Mouse (Mus musculus) neural tube, embryonic 15.5 days (tissue): ENCODE data around the gene Gfod2. TPM values are rescaled to one million over a fixed set of nuclear protein-coding genes. Genes with fewer than 3 reads are reported as not detected.

Experiments
- ATAC-seq: fragments of 200-750 bp; cut with Nextera tagmentation; 2 replicates; pipeline ENCODE4 v1.8.0; 2017; ENCODE audit warnings: mild to moderate bottlenecking, moderate TSS enrichment, moderate library complexity; ENCODE audit not compliant: low FRiP score
- H3K27ac ChIP-seq: fragments of 300-500 bp; sonication (generic); replicated peaks from 2 replicates; pipeline ENCODE4 v1.5.1; 2015; ENCODE audit warnings: mild to moderate bottlenecking, inconsistent platforms
- H3K27me3 ChIP-seq: fragments of 300-500 bp; sonication (generic); replicated peaks from 2 replicates; pipeline ENCODE4 v1.6.1; 2015; ENCODE audit warnings: inconsistent platforms
- H3K36me3 ChIP-seq: fragments of 300-500 bp; sonication (generic); 2 replicates; pipeline ENCODE4 v1.6.1; 2015; ENCODE audit warnings: inconsistent platforms
- H3K4me1 ChIP-seq: fragments of 300-500 bp; sonication (generic); 2 replicates; pipeline ENCODE4 v1.6.1; 2015; ENCODE audit warnings: inconsistent platforms
- H3K4me2 ChIP-seq: fragments of 300-500 bp; sonication (generic); 2 replicates; pipeline ENCODE4 v1.6.1; 2015; ENCODE audit warnings: inconsistent platforms, mild to moderate bottlenecking, moderate library complexity
- H3K4me3 ChIP-seq: fragments of 300-500 bp; sonication (generic); replicated peaks from 2 replicates; pipeline ENCODE4 v1.5.1; 2015; ENCODE audit warnings: mild to moderate bottlenecking, inconsistent platforms
- H3K9ac ChIP-seq: fragments of 300-500 bp; sonication (generic); replicated peaks from 2 replicates; pipeline ENCODE4 v1.6.1; 2015; ENCODE audit warnings: mild to moderate bottlenecking, inconsistent platforms
- H3K9me3 ChIP-seq: fragments of 300-500 bp; sonication (generic); replicated peaks from 2 replicates; pipeline ENCODE4 v1.6.1; 2016; ENCODE audit warnings: inconsistent platforms
- WGBS: fragments of 180-500 bp; shearing (Covaris S2); methylation state at CpG from one replicate; pipeline ENCODE4 v1.1.7; 2015; ENCODE audit warnings: mixed read lengths; 5-methylcytosine and 5-hydroxymethylcytosine counted together
- polyA plus RNA-seq: library from polyadenylated mRNA; unstranded; fragments of >200 nt; fragmentation: Nextera tagmentation; extraction: Ambion mirVana; gene quantifications from 2 replicates; pipeline ENCODE4 v1.2.1, GENCODE M21; 2015

Gfod2 gene
- polyA plus RNA-seq, 1 experiment from 2014 or later, result 73.8 TPM

DNA sequence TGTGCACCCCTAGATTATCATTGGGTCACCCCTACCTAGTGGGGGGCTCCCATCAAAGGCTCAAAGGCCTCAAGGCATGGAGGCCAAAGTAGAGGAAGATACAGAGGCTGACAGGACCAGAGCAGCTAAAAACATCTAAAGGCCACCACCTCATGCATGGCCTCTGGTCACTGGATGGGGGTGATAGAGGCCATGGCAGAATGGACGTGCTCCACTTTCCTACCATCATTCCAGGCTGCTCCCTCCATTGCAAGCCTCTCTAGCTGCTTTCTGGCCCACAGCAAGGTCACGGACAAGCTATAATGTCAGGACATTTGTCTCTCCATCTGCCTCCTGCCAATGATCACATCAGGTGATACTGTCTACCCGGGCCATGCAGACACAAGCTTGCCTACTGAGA, 46.2 kb downstream of the Gfod2 start:
- no peak for ATAC-seq
- Histone ChIP-seq H3K36me3 (peaks cover 13% of the 10 kb centered on the region), H3K9ac (no peak overlapping the region), H3K4me1 (peaks cover 9% of the 10 kb centered on the region), H3K4me2 (no peak overlapping the region), H3K4me3 (no peak overlapping the region), H3K27me3 (no peaks in the 10 kb centered on the region), H3K9me3 (no peaks in the 10 kb centered on the region), H3K27ac (no peak overlapping the region)
- 88% methylated on average over 3 of the region's 3 CpGs for WGBS

DNA sequence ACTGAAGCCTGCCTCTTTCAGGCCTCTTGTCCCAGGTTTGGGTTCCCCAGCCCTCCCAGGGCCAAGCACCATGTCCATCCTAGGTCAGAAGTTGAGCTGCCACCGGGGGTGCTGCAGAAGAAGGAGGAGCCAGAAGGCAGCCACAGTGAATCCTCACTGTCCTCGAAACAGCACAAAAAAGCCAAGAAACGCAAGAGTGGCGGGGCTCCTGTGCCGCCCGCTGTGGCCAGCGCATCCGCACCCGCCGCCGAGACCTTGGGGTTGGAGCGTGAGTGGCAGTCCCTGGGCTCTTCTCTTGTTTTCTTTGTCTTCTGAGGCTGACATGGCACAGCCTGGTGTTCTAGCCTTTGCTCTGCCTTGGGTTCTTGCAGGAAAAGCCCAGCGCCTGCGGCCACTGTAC, 49.1 kb downstream of the Gfod2 start:
- no peak for ATAC-seq
- Histone ChIP-seq H3K4me1 (peaks cover 20% of the 10 kb centered on the region), H3K4me2 (no peak overlapping the region), H3K27me3 (no peaks in the 10 kb centered on the region), H3K9me3 (no peaks in the 10 kb centered on the region), H3K9ac (no peak overlapping the region), H3K4me3 (no peak overlapping the region), H3K27ac (no peak overlapping the region), H3K36me3 (0 out of 2 replicates have a peak, but pooled peaks cover 2% of the 10 kb centered on the region)
- WGBS, result 81% methylated on average over 14 of the region's 14 CpGs

DNA sequence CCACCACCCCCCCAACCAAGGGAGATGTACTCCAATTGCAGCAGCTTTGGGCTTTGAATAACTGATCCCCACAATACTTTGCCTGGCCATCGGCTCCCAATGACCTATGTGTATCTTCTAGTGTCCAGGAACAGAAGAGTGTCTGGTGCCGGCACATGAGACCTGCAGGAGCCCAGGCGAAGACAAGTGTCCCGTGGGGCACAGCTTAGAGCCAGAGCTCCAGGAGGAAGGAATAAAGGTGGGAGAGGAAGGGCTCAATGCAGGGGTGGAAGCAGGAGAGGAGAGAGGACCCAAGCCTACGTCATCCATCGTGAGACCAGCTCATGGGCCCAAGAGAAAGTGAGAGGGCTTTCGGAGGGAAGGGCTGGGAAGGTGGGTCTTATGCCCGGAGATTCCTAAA, 49.8 kb downstream of the Gfod2 start:
- ATAC-seq, result no peak
- 0 out of 2 replicates have a peak overlapping the region, but pooled peaks have one; percentile 81 for H3K4me3 ChIP-seq
- 97% methylated on average over 8 of the region's 8 CpGs for WGBS

DNA sequence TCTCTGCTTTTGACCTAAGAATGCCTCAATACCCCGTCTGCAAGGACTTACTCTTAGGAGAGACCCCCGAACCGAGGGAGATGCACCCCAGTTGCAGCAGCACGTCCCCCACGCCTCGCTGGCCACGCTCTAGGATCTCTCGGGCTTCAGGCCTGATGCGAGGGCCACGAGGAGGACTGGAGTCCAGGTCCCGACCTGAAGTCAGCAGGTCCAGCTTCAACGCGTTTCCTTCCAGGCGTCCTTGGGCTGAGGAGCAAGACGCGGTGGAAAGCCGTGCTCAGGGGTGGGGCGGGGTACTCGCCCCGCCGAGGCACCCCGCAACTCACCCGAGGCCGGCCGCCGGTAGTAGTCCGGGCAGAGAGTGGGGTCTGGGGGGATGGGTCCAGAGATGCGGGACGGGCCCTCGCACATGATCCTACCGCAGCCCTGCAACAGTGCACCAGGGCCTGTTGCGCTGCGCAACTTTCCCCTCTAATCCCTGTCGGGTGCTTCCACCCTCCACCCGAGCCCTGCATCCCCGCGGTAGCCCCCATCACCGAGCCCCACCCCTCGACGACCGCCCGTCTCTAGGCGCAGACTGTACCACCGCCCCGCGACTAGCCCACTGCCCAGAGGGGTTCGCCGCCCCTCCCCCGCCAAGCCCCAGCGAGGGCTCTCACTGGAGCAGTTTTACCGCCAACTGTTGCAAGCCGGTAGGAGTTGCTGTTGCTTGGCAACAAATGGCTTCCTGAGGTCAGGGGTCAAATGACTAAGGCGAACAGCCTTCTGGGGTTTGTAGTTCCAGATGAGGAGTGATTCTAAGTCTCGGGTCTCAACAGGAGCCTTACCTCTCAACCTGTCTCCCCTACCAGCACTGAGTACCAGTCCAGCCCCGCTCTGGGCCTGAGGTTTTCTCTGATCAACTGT, 50.7 kb downstream of the Gfod2 start, which contains the start of the genes 4933405L10Rik and Enkd1:
4933405L10Rik (plus strand) TSS at position 158 of the 906 bp plus-strand sequence.
Enkd1 (minus strand) TSS at position 713 of the 906 bp plus-strand sequence.
- Histone ChIP-seq H3K9me3 (no peaks in the 10 kb centered on the region), H3K9ac (peak within 1 kb of the TSS; percentile 59), H3K4me1 (peaks cover 27% of the 10 kb centered on the region), H3K4me3 (peak within 1 kb of the TSS; percentile 81), H3K27ac (no peak within 1 kb of the TSS), H3K4me2 (peak within 1 kb of the TSS; percentile 99), H3K27me3 (no peaks in the 10 kb centered on the region), H3K36me3 (peaks cover 16% of the 10 kb centered on the region)
- ATAC-seq, result peak; percentile 78
- 1% methylated on average over 53 of the region's 55 CpGs for WGBS

More for the DNA sequence above, 49.8 kb downstream of the Gfod2 start:
- H3K36me3 ChIP-seq, result 0 out of 2 replicates have a peak, but pooled peaks cover 8% of the 10 kb centered on the region
- H3K4me1 ChIP-seq, result peaks cover 20% of the 10 kb centered on the region
- H3K27me3 ChIP-seq, result no peaks in the 10 kb centered on the region
- no peaks in the 10 kb centered on the region for H3K9me3 ChIP-seq
- H3K9ac ChIP-seq, result no peak overlapping the region
- no peak overlapping the region for H3K27ac ChIP-seq
- no peak overlapping the region for H3K4me2 ChIP-seq

DNA sequence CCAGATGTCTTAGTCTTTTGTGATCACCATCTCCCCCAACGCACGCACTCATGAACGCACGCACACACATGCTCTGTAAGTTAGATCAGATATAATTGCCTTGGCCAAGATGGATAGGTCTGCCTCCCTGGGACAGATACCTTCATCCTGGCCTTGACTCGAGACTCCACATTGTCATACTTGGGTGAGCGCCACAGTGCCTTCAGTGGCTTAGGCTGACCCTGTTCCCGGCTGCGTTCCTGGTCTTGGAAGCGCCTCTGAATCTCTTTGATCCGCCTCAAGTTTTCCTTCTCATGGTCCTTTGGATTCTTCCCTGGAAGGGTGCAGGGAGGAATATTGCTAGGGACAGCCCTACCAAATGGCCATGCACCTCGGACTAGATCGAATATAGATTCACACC, 52.0 kb downstream of the Gfod2 start:
- no peaks in the 10 kb centered on the region for H3K9me3 ChIP-seq
- H3K4me2 ChIP-seq, result peak overlapping the region; percentile 99; the same call in 1 of the 2 replicates
- ATAC-seq, result no peak
- H3K27me3 ChIP-seq, result no peaks in the 10 kb centered on the region
- peaks cover 38% of the 10 kb centered on the region for H3K4me1 ChIP-seq
- H3K4me3 ChIP-seq, result no peak overlapping the region
- no peak overlapping the region for H3K9ac ChIP-seq
- H3K36me3 ChIP-seq, result peaks cover 16% of the 10 kb centered on the region
- WGBS, result 83% methylated on average over 12 of the region's 12 CpGs
- H3K27ac ChIP-seq, result no peak overlapping the region

DNA sequence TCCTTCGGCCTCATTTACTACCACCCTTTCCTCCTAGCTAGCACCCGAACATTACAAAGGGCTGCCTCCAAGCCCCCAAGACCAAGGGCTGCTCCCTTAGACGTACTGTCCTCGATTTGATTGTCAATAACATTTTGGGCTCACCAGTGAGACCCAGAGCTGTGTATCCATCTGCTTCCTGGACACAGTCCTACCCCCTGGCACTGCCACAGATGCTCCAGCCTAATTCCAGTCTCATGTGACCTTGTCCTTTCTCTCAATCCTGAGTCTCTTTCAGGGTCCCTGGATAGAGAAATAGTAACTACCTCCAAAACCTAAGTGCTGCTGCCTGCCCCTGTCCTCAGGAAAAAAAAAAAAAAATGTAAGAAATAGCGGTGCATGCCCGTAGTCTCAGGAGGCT, 53.5 kb downstream of the Gfod2 start:
- no peak overlapping the region for H3K4me3 ChIP-seq
- no peak overlapping the region for H3K4me2 ChIP-seq
- peaks cover 16% of the 10 kb centered on the region for H3K36me3 ChIP-seq
- no peak overlapping the region for H3K27ac ChIP-seq
- no peak for ATAC-seq
- H3K9ac ChIP-seq, result no peak overlapping the region
- WGBS, result 96% methylated on average over 6 of the region's 6 CpGs
- no peaks in the 10 kb centered on the region for H3K9me3 ChIP-seq
- H3K27me3 ChIP-seq, result no peaks in the 10 kb centered on the region
- H3K4me1 ChIP-seq, result peaks cover 44% of the 10 kb centered on the region

DNA sequence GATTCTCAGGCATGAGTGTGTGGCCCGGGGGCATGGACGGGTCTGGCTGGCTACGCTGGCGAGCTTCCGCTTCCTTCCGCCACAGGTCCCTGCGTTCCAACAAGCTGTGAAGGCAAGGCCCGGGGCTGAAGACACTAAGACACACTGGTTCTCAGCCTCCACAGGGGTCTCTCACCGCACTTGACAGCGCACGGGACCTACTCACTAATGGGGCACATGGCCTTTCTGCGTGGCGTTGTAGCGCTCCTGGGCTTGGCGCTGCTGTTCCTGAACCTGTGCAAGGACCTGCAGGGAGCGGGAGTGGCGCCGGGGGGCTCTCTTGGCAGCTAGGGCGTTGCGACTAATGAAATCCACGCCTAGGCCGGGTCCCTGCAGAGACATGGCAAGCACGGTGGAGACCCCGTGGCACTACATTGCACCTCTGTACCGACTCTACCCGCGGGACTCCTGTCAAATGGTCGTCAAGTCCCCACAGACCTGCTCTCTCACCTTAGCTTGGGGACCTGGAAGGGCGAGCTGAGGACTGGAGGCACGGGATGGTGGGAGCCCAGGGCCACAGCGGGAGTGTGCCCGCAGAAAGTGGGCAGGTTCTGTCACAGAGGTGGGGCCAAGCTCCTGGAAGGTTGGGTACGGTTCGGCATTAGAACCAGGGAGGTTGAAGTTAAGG, 54.2 kb downstream of the Gfod2 start:
- Histone ChIP-seq H3K9ac (no peak overlapping the region), H3K4me2 (no peak overlapping the region), H3K4me3 (no peak overlapping the region), H3K4me1 (peaks cover 51% of the 10 kb centered on the region), H3K9me3 (no peaks in the 10 kb centered on the region), H3K36me3 (peaks cover 16% of the 10 kb centered on the region), H3K27me3 (no peaks in the 10 kb centered on the region), H3K27ac (no peak overlapping the region)
- no peak for ATAC-seq
- WGBS, result 94% methylated on average over 34 of the region's 34 CpGs

DNA sequence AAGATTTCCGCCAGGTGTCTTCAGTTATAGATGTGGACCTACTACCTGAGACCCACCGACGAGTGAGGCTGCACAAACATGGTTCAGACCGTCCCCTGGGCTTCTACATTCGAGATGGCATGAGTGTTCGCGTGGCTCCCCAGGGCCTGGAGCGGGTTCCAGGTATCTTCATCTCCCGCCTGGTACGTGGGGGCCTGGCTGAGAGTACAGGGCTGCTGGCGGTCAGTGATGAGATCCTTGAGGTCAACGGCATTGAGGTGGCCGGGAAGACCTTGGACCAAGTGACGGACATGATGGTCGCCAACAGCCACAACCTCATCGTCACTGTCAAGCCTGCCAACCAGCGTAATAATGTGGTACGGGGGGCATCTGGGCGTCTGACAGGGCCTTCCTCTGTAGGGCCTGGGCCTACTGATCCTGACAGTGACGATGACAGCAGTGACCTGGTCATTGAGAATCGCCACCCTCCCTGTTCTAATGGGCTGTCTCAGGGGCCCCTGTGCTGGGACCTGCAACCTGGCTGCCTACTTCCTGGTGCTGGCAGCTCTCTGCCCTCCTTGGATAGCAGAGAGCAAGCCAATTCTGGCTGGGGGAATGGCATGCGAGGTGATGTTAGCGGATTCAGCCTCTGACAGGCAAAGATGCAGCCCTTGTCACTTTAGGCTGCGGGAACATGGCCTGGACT, 55.6 kb downstream of the Gfod2 start:
- H3K36me3 ChIP-seq, result peaks cover 25% of the 10 kb centered on the region
- no peak for ATAC-seq
- peaks cover 47% of the 10 kb centered on the region for H3K4me1 ChIP-seq
- WGBS, result 94% methylated on average over 24 of the region's 24 CpGs
- 0 out of 2 replicates have a peak overlapping the region, but pooled peaks have one; percentile 14 for H3K9ac ChIP-seq
- H3K27ac ChIP-seq, result no peak overlapping the region
- 0 out of 2 replicates have a peak overlapping the region, but pooled peaks have one; percentile 73 for H3K4me3 ChIP-seq
- H3K9me3 ChIP-seq, result no peaks in the 10 kb centered on the region
- H3K4me2 ChIP-seq, result peak overlapping the region; percentile 96
- no peaks in the 10 kb centered on the region for H3K27me3 ChIP-seq

DNA sequence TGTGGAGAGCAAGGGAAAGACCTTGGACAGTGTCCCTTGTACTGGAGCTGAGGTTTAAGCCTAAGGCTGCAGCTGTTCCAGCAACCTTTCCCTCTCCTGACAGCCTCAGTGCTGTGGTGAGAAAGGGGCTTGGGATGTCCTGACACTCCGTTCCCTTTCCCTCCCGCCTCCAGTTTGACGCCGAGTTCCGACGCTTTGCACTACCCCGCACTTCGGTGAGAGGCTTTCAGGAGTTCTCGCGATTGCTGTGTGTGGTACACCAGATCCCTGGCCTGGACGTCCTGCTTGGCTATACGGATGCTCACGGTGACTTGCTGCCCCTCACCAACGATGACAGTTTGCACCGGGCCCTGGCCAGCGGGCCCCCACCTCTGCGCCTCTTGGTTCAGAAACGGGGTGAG, 56.5 kb downstream of the Gfod2 start:
- H3K4me1 ChIP-seq, result peaks cover 40% of the 10 kb centered on the region
- no peaks in the 10 kb centered on the region for H3K9me3 ChIP-seq
- H3K27me3 ChIP-seq, result no peaks in the 10 kb centered on the region
- peaks cover 34% of the 10 kb centered on the region for H3K36me3 ChIP-seq
- WGBS, result 31% methylated on average over 18 of the region's 18 CpGs
- peak overlapping the region; percentile 96 for H3K4me2 ChIP-seq
- H3K27ac ChIP-seq, result peak overlapping the region; percentile 97
- ATAC-seq, result no peak
- peak overlapping the region; percentile 72 for H3K9ac ChIP-seq
- peak overlapping the region; percentile 73 for H3K4me3 ChIP-seq

DNA sequence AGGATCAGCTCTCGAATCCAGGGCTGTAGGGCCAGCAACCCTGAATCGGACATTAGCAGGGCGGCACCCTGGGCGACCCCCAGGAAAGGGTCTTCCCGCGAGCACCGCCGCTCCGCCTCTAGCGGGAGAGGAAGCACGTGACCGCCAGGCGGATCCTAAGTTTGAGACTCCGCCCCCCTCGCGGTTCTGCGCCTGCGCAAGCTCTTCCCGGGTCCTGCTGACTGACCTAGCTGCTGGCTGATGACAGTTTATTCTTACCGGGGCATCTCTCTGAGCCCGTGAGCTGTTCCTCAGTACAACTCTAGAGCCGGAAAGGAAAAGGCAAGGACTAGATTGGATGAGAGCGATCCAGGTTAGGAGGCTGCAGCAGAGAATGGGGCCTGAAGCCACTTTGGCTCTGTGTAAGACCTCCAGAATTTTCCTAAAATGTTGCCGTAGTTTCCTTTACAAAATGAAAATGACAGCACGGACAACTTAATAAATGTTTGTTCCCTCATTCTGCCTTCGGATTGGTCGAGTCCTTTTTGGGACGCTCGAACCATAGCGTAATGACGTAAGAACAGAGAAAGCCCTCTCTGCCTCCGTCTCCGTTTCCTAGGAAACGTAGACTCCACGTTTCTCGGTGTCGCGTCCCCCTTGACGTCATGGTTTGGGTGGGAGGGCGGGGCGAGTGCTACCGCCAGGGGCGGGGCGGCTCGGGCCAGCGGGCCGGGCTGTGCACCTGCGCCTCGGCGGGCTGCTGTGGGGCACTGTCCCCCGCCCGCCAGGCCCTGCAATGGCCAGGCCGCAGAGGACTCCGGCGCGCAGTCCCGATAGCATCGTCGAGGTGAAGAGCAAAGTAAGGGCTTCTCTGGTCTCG, 57.3 kb downstream of the Gfod2 start, which contains the start of the genes Acd and Pard6a:
Acd (minus strand) TSS at position 137 of the 859 bp plus-strand sequence.
Pard6a (plus strand) TSS at position 183 of the 859 bp plus-strand sequence.
- H3K27me3 ChIP-seq, result no peaks in the 10 kb centered on the region
- H3K9me3 ChIP-seq, result no peaks in the 10 kb centered on the region
- H3K27ac ChIP-seq, result peak within 1 kb of the TSS; percentile 97
- H3K9ac ChIP-seq, result peak within 1 kb of the TSS; percentile 72
- peaks cover 38% of the 10 kb centered on the region for H3K4me1 ChIP-seq
- under 1% methylated on average over 60 of the region's 60 CpGs for WGBS
- peak; percentile 83 for ATAC-seq
- H3K36me3 ChIP-seq, result peaks cover 42% of the 10 kb centered on the region
- H3K4me2 ChIP-seq, result peak within 1 kb of the TSS; percentile 96
- H3K4me3 ChIP-seq, result peak within 1 kb of the TSS; percentile 73
